Mouse (Mus musculus) cerebellum, adult 2 months (tissue): ENCODE results near the gene Fam229a. TPM values are rescaled to one million over a fixed set of nuclear protein-coding genes. Genes with fewer than 3 reads are reported as not detected.
A peak's percentile ranks its signal among the peaks of the same experiment; 100 is the strongest.

ENCODE experiments used
- DNase-seq, 2 experiments: peaks; one replicate each; pipeline ENCODE4 v3.0.0; 2021
- H3K27ac ChIP-seq: fragments of 200-500 bp; 2 replicates; pipeline ENCODE4 v1.5.1; 2012; ENCODE audit warnings: low read length, control low read depth, inconsistent platforms; ENCODE audit not compliant: insufficient read depth
- H3K27me3 ChIP-seq: fragments of 200-500 bp; 2 replicates; pipeline ENCODE4 v1.6.1; 2012; ENCODE audit warnings: inconsistent platforms, mild to moderate bottlenecking, low read length, moderate library complexity; ENCODE audit not compliant: control insufficient read depth, insufficient read depth
- H3K4me1 ChIP-seq: fragments of 200-500 bp; 2 replicates; pipeline ENCODE4 v1.6.1; 2011; ENCODE audit warnings: low read length; ENCODE audit not compliant: control insufficient read depth, insufficient read depth
- H3K4me3 ChIP-seq: fragments of 200-500 bp; replicated peaks from 2 replicates; pipeline ENCODE3; 2011; ENCODE audit warnings: mild to moderate bottlenecking, low read depth, low read length, control low read depth; ENCODE audit not compliant: insufficient read depth
- CTCF ChIP-seq: fragments of 200-500 bp; IDR thresholded peaks from 2 replicates; pipeline ENCODE4 v1.5.1; 2011; ENCODE audit warnings: low read depth, mild to moderate bottlenecking, control low read depth, low read length, moderate library complexity, borderline replicate concordance; ENCODE audit not compliant: insufficient read depth
- POLR2A ChIP-seq: fragments of 200-500 bp; IDR thresholded peaks from 2 replicates; pipeline ENCODE4 v1.6.1; 2011; ENCODE audit warnings: low read length, control low read depth, borderline replicate concordance; ENCODE audit not compliant: insufficient read depth
- WGBS: fragments of 180-500 bp; shearing (Covaris S2); methylation state at CpG from one replicate; pipeline ENCODE4 v1.1.7; 2018; 5-methylcytosine and 5-hydroxymethylcytosine counted together
- polyA plus RNA-seq: library from polyadenylated mRNA; depleted of rRNA; stranded (reverse); fragments of >200 nt; gene quantifications from 2 replicates; pipeline ENCODE4 v1.2.3, GENCODE M21; 2012

Fam229a gene
- polyA plus RNA-seq, 1 experiment, result 0.67 TPM

GRCm38 (mm10) chr4:129509650-129510049 lies 18.7 kb downstream of the Fam229a start:
- DNase-seq, result no peak
- TF ChIP-seq POLR2A, result no peak
- TF ChIP-seq CTCF, result no peak
- Histone ChIP-seq H3K4me3 (no peak overlapping the region), H3K27ac (no peak overlapping the region), H3K4me1 (no peaks in the 10 kb centered on the region), H3K27me3 (peaks cover 3% of the 10 kb centered on the region; the same call in 1 of the 2 replicates)
- 96% methylated on average over 3 of the region's 3 CpGs for WGBS

GRCm38 (mm10) chr4:129510723-129511412 lies 19.9 kb downstream of the Fam229a start:
- no peaks in the 10 kb centered on the region for H3K4me1 ChIP-seq
- DNase-seq, result no peak
- 69% methylated on average over 6 of the region's 6 CpGs for WGBS
- no peak overlapping the region for H3K4me3 ChIP-seq
- no peak for TF ChIP-seq POLR2A
- no peak for TF ChIP-seq CTCF
- H3K27me3 ChIP-seq, result peaks cover 3% of the 10 kb centered on the region; the same call in 1 of the 2 replicates
- peak overlapping the region; percentile 26; the same call in 1 of the 2 replicates for H3K27ac ChIP-seq

GRCm38 (mm10) chr4:129511413-129512096 lies 20.6 kb downstream of the Fam229a start:
- Histone ChIP-seq H3K27me3 (peaks cover 3% of the 10 kb centered on the region; the same call in 1 of the 2 replicates), H3K4me1 (no peaks in the 10 kb centered on the region), H3K4me3 (no peak overlapping the region), H3K27ac (peak overlapping the region; percentile 43; the same call in 1 of the 2 replicates)
- 48% methylated on average over 6 of the region's 6 CpGs for WGBS
- DNase-seq, result no peak
- TF ChIP-seq CTCF (no peak), POLR2A (no peak)

- peak within 1 kb of the TSS; percentile 32 for H3K4me3 ChIP-seq
- H3K27ac ChIP-seq, result no peak within 1 kb of the TSS
- H3K4me1 ChIP-seq, result no peaks in the 10 kb centered on the region
- DNase-seq, result peak; percentile 29 to 38
- WGBS, result 12% methylated on average over 46 of the region's 47 CpGs
- TF ChIP-seq POLR2A (no peak), CTCF (no peak)
- peaks cover 3% of the 10 kb centered on the region; the same call in 1 of the 2 replicates for H3K27me3 ChIP-seq
Observed at GRCm38 (mm10) chr4:129513086-129513767, 22.2 kb downstream of the Fam229a start, which contains the start of gene Marcksl1. TSS of gene Marcksl1 (plus strand) at chr4:129513581.

- H3K27ac ChIP-seq, result no peak overlapping the region
- H3K4me1 ChIP-seq, result no peaks in the 10 kb centered on the region
- peak overlapping the region; percentile 32 for H3K4me3 ChIP-seq
- TF ChIP-seq CTCF, result no peak
- no peak for TF ChIP-seq POLR2A
- H3K27me3 ChIP-seq, result peaks cover 3% of the 10 kb centered on the region; the same call in 1 of the 2 replicates
- WGBS, result 1% methylated on average over 52 of the region's 57 CpGs
- DNase-seq, result no peak
Observed at GRCm38 (mm10) chr4:129513891-129514290, 22.9 kb downstream of the Fam229a start.

- Histone ChIP-seq H3K4me3 (no peak overlapping the region), H3K27ac (no peak overlapping the region), H3K4me1 (no peaks in the 10 kb centered on the region), H3K27me3 (peaks cover 3% of the 10 kb centered on the region; the same call in 1 of the 2 replicates)
- DNase-seq, result no peak
- TF ChIP-seq POLR2A (no peak), CTCF (peak; percentile 19; the same call in 1 of the 2 replicates)
- 3% methylated on average over 35 of the region's 35 CpGs for WGBS
Observed at GRCm38 (mm10) chr4:129514300-129514898, 23.4 kb downstream of the Fam229a start.

- H3K27ac ChIP-seq, result no peak overlapping the region
- no peak overlapping the region for H3K4me3 ChIP-seq
- H3K27me3 ChIP-seq, result peaks cover 3% of the 10 kb centered on the region; the same call in 1 of the 2 replicates
- TF ChIP-seq CTCF (no peak), POLR2A (no peak)
- no peak for DNase-seq
- WGBS, result 48% methylated on average over 2 of the region's 2 CpGs
- H3K4me1 ChIP-seq, result no peaks in the 10 kb centered on the region
Observed at GRCm38 (mm10) chr4:129516925-129517324, 25.9 kb downstream of the Fam229a start.
